In genomic region chr11:95770720-95771364, GRCm38 (mm10) we compare ENCODE assay signal across 8 mouse cellular contexts. TPM values are rescaled to one million over a fixed set of nuclear protein-coding genes. Genes with fewer than 3 reads are reported as not detected.
A peak's percentile ranks its signal among the peaks of the same experiment; 100 is the strongest.
DNase-seq lines count a peak whose midpoint lies in the region; ATAC-seq lines count a peak whose summit lies in the region.

No protein-coding gene starts in this region.

- peak; percentile 29 for DNase-seq in left cerebral cortex, postnatal 4 days
- DNase-seq in left cerebral cortex, postnatal 25 days (ENCODE audit: low spot score in 2 of 2) = no peak
- DNase-seq in brain, adult 2 months (ENCODE audit: low read depth, low spot score) = peak; percentile 35
- DNase-seq in hindlimb bud, embryonic 11.5 days (ENCODE audit: extremely low spot score, low read depth, low spot score) = peak; percentile 14
- peak; percentile 37 for DNase-seq in naive thymus-derived CD4-positive, alpha-beta T cell, adult 2 months (ENCODE audit: low read depth)
- no peak for DNase-seq in spleen, adult 18-20 months
- DNase-seq in layer of hippocampus, postnatal 36 days = no peak

- intact Hi-C loops in left cerebral cortex, postnatal 4 days (cut with DNase I) = no loop called here
- intact Hi-C loops in left cerebral cortex, postnatal 25 days (cut with DNase I) = loop anchor here (5.0 kb wide), 1 partner anchor 51 kb away; the partner anchor contains the start of gene Phospho1

- ATAC-seq in inflammation-experienced regulatory T-cells, adult 6 months = no peak

RNA-seq across cellular contexts. Expression of gene B130006D01Rik, which starts 47.5 kb away (rescaled TPM):
- total RNA-seq in left cerebral cortex, postnatal 4 days (2021) = 1 to 10 TPM; 1.8 to 2.2 TPM
- 1 to 10 TPM in 1 of 2 experiments, under 1 TPM in 1; 0.73 to 1.9 TPM for total RNA-seq in left cerebral cortex, postnatal 25 days (2021)
- 1 to 10 TPM; 1.5 to 1.9 TPM for total RNA-seq in layer of hippocampus, postnatal 36 days (2021)
- 1 to 10 TPM; 2.7 to 6.6 (median 6.6) TPM for polyA plus RNA-seq in inflammation-experienced regulatory T-cells, adult 6 months (2017; shearing (Covaris generic))

RNA-seq across cellular contexts. Expression of gene Phospho1, which starts 53.5 kb away (rescaled TPM):
- total RNA-seq in left cerebral cortex, postnatal 4 days (2021) = 1 to 10 TPM; 2.4 to 3.1 TPM
- total RNA-seq in left cerebral cortex, postnatal 25 days (2021) = 10 to 100 TPM; 69.9 to 71.8 TPM
- total RNA-seq in layer of hippocampus, postnatal 36 days (2021) = 10 to 100 TPM; 55.8 to 62.3 TPM
- polyA plus RNA-seq in inflammation-experienced regulatory T-cells, adult 6 months (2017; shearing (Covaris generic)) = not detected

RNA-seq across cellular contexts. Expression of gene Zfp652, which starts 58.4 kb away (rescaled TPM):
- 10 to 100 TPM; 50.8 to 53.1 TPM for total RNA-seq in left cerebral cortex, postnatal 4 days (2021)
- total RNA-seq in left cerebral cortex, postnatal 25 days (2021) = 10 to 100 TPM; 38.7 to 44.2 TPM
- total RNA-seq in layer of hippocampus, postnatal 36 days (2021) = 10 to 100 TPM; 47.9 to 54.6 TPM
- 10 to 100 TPM in 2 of 3 experiments, 1 to 10 TPM in 1; 5.3 to 13.4 (median 11.7) TPM for polyA plus RNA-seq in inflammation-experienced regulatory T-cells, adult 6 months (2017; shearing (Covaris generic))

Comparison
In these comparisons a context has a peak if more than half of its experiments do, and no peak if none do; other contexts are left out.
1. DNase-seq: peak in left cerebral cortex, postnatal 4 days (single experiment), brain, adult 2 months (single experiment), hindlimb bud, embryonic 11.5 days (single experiment) and naive thymus-derived CD4-positive, alpha-beta T cell, adult 2 months (single experiment); none in left cerebral cortex, postnatal 25 days (0 of 2), spleen, adult 18-20 months (0 of 2) and layer of hippocampus, postnatal 36 days (0 of 2).
2. RNA of gene Phospho1, which starts 53.5 kb away (total RNA-seq): 69.9 to 71.8 TPM in left cerebral cortex, postnatal 25 days and 55.8 to 62.3 TPM in layer of hippocampus, postnatal 36 days; 2.4 to 3.1 TPM in left cerebral cortex, postnatal 4 days; every median in the first group is over 10 times any median in the second.